Mouse (Mus musculus) forebrain, embryonic 12.5 days (tissue): Measurements from ENCODE around the gene Vstm5. TPM values are rescaled to one million over a fixed set of nuclear protein-coding genes. Genes with fewer than 3 reads are reported as not detected.

Experiments used
- ATAC-seq: fragments of 200-750 bp; cut with Nextera tagmentation; 2 replicates; pipeline ENCODE4 v1.8.0; 2017; ENCODE audit warnings: moderate TSS enrichment; ENCODE audit not compliant: low FRiP score
- H3K27ac ChIP-seq: fragments of 300-500 bp; sonication (generic); 2 replicates; pipeline ENCODE4 v1.5.1; 2016; ENCODE audit warnings: mild to moderate bottlenecking
- H3K27me3 ChIP-seq: fragments of 300-500 bp; sonication (generic); 2 replicates; pipeline ENCODE4 v1.6.1; 2016; ENCODE audit warnings: mild to moderate bottlenecking
- H3K36me3 ChIP-seq: fragments of 300-500 bp; sonication (generic); replicated peaks from 2 replicates; pipeline ENCODE4 v1.6.1; 2016; ENCODE audit warnings: mild to moderate bottlenecking
- H3K4me1 ChIP-seq: fragments of 300-500 bp; sonication (generic); 2 replicates; pipeline ENCODE4 v1.6.1; 2016
- H3K4me2 ChIP-seq: fragments of 300-500 bp; sonication (generic); 2 replicates; pipeline ENCODE4 v1.6.1; 2016; ENCODE audit warnings: mild to moderate bottlenecking, moderate library complexity
- H3K4me3 ChIP-seq: fragments of 300-500 bp; sonication (generic); replicated peaks from 2 replicates; pipeline ENCODE4 v1.5.1; 2016; ENCODE audit warnings: mild to moderate bottlenecking
- H3K9ac ChIP-seq: fragments of 300-500 bp; sonication (generic); 2 replicates; pipeline ENCODE4 v1.6.1; 2016; ENCODE audit warnings: mild to moderate bottlenecking
- H3K9me3 ChIP-seq: fragments of 300-500 bp; sonication (generic); 2 replicates; pipeline ENCODE4 v1.6.1; 2016
- WGBS: fragments of 180-500 bp; shearing (Covaris S2); methylation state at CpG from one replicate; pipeline ENCODE4 v1.1.7; 2016; 5-methylcytosine and 5-hydroxymethylcytosine counted together
- polyA plus RNA-seq: library from polyadenylated mRNA; unstranded; fragments of >200 nt; fragmentation: Nextera tagmentation; extraction: Ambion mirVana; gene quantifications from 2 replicates; pipeline ENCODE4 v1.2.1, GENCODE M21; 2016

Gene Vstm5
- polyA plus RNA-seq, 1 experiment from 2014 or later: 2.5 TPM

DNA sequence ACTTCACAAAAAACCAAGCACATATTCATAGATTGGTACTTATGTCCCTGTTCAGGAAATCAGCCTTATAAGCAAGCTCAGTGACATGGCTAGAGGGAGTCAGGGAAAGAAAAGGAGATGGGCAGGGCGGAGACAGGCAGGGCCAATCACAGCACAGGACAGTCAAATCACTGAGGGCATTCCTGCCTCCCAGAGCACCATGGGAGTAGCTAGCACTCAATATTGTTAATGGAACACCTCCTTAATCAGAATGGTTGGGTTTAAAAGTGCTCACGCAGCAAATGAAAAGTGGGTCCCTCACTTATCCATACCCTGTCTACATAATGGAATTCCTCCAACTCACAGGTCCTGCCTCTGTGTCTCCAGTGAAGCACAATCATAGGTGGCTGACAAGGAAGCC lies 64.0 kb downstream of the Vstm5 start:
- peaks cover 5% of the 10 kb centered on the region for H3K36me3 ChIP-seq
- no peak overlapping the region for H3K9ac ChIP-seq
- no peaks in the 10 kb centered on the region for H3K27me3 ChIP-seq
- ATAC-seq: no peak
- WGBS: 63% methylated on average over 2 of the region's 2 CpGs
- no peak overlapping the region for H3K4me3 ChIP-seq
- no peak overlapping the region for H3K4me2 ChIP-seq
- no peak overlapping the region for H3K27ac ChIP-seq
- H3K9me3 ChIP-seq: no peaks in the 10 kb centered on the region
- H3K4me1 ChIP-seq: peaks cover 12% of the 10 kb centered on the region

DNA sequence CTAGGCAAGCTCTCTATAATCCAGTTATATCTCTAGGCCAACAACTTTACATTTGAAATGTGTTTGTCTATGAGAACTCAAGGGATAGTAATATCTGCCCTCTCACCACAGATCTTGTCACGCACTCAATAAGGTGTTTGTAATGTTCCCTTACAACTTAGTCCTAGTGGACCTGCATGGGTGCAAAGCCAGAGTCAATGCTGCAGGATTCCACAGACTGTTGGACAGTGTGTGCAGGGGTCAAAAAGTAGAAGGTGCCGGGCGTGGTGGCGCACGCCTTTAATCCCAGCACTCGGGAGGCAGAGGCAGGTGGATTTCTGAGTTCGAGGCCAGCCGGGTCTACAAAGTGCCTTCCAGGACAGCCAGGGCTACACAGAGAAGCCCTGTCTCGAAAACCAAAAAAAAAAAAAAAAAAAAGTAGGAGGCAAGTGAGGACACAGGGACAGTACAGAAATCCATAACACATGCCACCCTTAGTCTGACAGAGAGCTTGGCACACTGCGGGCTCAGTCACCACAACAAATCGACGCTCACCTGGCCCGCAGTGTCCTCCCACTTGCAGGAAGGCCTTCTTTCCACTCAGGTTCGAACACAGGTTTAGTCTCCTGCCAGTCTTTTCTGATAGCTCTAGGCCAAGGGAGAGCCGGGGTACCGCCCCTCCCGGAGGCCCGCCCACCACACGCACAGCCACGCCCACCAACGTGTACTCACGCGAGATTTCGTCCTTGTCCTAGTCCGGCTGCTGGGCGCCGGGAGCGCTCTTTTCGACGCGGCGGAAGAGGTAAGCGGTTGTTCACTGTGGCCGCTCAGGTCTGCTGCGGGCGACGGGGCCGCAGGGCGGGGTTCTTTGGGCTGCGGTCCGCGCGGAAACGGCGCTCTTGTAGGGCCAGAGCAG lies 66.9 kb downstream of the Vstm5 start, which contains the start of gene Taf1d:
TSS of gene Taf1d (plus strand) at position 712 of the 895 bp plus-strand sequence.
- H3K27ac ChIP-seq: peak within 1 kb of the TSS; percentile 94
- no peaks in the 10 kb centered on the region for H3K27me3 ChIP-seq
- ATAC-seq: peak; percentile 99
- H3K4me3 ChIP-seq: peak within 1 kb of the TSS; percentile 84
- WGBS: 13% methylated on average over 45 of the region's 45 CpGs
- peaks cover 31% of the 10 kb centered on the region for H3K36me3 ChIP-seq
- H3K9me3 ChIP-seq: no peaks in the 10 kb centered on the region
- peak within 1 kb of the TSS; percentile 75 for H3K4me2 ChIP-seq
- peaks cover 25% of the 10 kb centered on the region for H3K4me1 ChIP-seq
- H3K9ac ChIP-seq: peak within 1 kb of the TSS; percentile 92

DNA sequence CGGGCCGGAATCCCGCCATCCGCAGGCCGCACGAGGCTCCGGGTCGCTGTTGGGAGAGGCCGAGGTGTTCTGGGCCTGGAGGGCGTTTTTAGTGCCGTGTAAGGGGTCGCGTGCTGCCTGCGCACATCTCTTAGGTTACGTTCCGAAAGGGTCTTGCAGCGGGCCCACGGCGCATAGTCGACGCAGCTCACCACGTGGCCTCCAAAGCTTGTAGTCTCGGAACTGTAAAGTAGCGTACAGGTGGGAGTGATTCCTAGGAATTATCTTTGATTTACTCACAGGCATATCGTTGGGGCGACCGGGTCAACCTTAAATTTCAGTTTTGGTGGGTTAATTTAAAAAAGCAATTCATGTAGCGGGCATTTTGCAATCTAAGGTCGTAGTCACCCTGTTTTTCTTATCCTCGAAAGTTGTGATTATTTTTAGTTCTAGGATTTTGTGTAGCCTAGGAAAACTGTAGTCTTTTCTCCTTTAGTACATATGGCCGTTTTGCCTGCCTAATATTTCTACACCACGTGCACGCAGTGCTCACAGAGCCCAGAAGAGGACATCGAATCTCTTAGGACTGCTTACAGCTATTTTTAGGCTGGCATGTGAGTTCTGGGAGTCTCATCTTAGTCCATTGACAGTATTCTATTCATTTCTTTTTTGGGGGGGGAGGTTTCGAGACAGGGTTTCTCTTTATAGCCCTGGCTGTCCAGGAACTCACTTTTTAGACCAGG lies 67.7 kb downstream of the Vstm5 start, which contains the start of gene 4931406C07Rik:
TSS of gene 4931406C07Rik (minus strand) at position 51 of the 722 bp plus-strand sequence.
- H3K4me1 ChIP-seq: peaks cover 25% of the 10 kb centered on the region
- ATAC-seq: peak; percentile 84

DNA sequence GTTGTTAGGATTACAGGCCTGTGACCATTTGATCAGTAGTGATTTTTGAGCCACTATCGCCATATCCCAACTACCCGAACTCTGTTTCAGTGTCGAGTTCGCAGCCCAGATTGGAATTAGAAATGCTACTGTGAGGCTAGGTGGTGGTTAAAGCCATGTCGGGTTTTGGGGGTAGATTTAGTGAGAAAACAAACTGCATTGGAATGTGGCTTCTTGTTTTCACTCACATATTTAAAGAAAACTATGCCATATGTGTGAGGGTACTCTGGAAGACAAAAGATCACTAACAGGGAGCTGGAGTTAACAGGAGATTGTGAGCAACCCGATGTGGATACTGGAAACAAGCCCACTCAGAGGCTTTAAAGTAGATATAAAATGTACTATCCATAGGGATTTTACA lies 68.4 kb downstream of the Vstm5 start:
- Histone ChIP-seq H3K9me3 (no peaks in the 10 kb centered on the region), H3K4me2 (peak overlapping the region; percentile 75), H3K36me3 (peaks cover 42% of the 10 kb centered on the region), H3K27ac (no peak overlapping the region), H3K27me3 (no peaks in the 10 kb centered on the region), H3K9ac (peak overlapping the region; percentile 92), H3K4me1 (peaks cover 25% of the 10 kb centered on the region), H3K4me3 (peak overlapping the region; percentile 84)
- ATAC-seq: no peak
- 8% methylated on average over 6 of the region's 6 CpGs for WGBS

More for the DNA sequence above, 67.7 kb downstream of the Vstm5 start, which contains the start of gene 4931406C07Rik:
- peaks cover 35% of the 10 kb centered on the region for H3K36me3 ChIP-seq
- H3K9ac ChIP-seq: peak within 1 kb of the TSS; percentile 92
- H3K4me2 ChIP-seq: peak within 1 kb of the TSS; percentile 75
- peak within 1 kb of the TSS; percentile 84 for H3K4me3 ChIP-seq
- H3K27me3 ChIP-seq: no peaks in the 10 kb centered on the region
- WGBS: 1% methylated on average over 35 of the region's 35 CpGs
- peak within 1 kb of the TSS; percentile 94 for H3K27ac ChIP-seq
- H3K9me3 ChIP-seq: no peaks in the 10 kb centered on the region

DNA sequence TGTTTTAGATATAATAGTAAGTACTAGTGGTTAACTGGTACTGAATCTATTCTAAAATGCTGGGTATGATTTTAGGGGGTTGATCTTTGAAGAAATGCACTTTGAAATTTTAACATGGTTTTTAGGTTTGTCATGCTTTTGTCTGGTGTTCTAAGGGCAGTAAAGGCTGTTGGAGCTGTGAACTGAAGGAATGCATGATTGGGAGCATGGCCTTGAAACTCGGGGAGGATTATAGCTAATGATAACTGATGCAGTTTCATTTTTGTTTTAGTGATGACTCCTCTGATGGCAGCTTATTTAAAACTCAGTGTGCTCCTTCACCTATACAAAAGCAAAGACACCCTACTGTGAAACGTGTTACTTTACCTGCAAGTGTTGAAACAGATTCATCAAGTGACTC lies 69.4 kb downstream of the Vstm5 start:
- peaks cover 51% of the 10 kb centered on the region for H3K36me3 ChIP-seq
- no peaks in the 10 kb centered on the region for H3K27me3 ChIP-seq
- H3K9me3 ChIP-seq: no peaks in the 10 kb centered on the region
- H3K4me2 ChIP-seq: peak overlapping the region; percentile 75; the same call in 1 of the 2 replicates
- 58% methylated on average over 2 of the region's 2 CpGs for WGBS
- no peak overlapping the region for H3K27ac ChIP-seq
- H3K4me1 ChIP-seq: peaks cover 25% of the 10 kb centered on the region
- H3K9ac ChIP-seq: no peak overlapping the region
- H3K4me3 ChIP-seq: no peak overlapping the region
- no peak for ATAC-seq

Other genes with a start within 250 kb of the Vstm5 start
- 86.8 and 100 TPM in 2 replicates for gene Panx1, start 193.6 kb upstream of the Vstm5 start, polyA plus RNA-seq
- not detected in 2 replicates for gene Hephl1, start 126.9 kb upstream of the Vstm5 start, polyA plus RNA-seq
- 44.6 and 49.1 TPM in 2 replicates for gene Med17, start 40.9 kb downstream of the Vstm5 start, polyA plus RNA-seq
- gene Taf1d, start 67.2 kb downstream of the Vstm5 start, polyA plus RNA-seq: 65.4 and 74.9 TPM in 2 replicates
- gene 4931406C07Rik, start 67.4 kb downstream of the Vstm5 start, polyA plus RNA-seq: 7.0 and 8.9 TPM in 2 replicates
- 23.5 and 27.2 TPM in 2 replicates for gene Cep295, start 118.7 kb downstream of the Vstm5 start, polyA plus RNA-seq